Mouse (Mus musculus) spleen, embryonic (tissue): ENCODE measurements around the gene Pitpnm1.

Experiments used
- CTCF ChIA-PET: fragments of 350-600 bp; sonication (Branson Sonifier 250); formaldehyde crosslinking; loops from one replicate; lab custom pipeline; 2022; lab: Charles Lee

Gene Pitpnm1

GRCm38 (mm10) chr19:4094348-4094747 is 5.5 kb upstream of the Pitpnm1 start:
- CTCF ChIA-PET, result interaction anchor here (0.9 kb wide), 1 partner anchor 45 kb away, joined by 6 read pairs; no protein-coding TSS in a partner anchor

GRCm38 (mm10) chr19:4094774-4095303 is 5.0 kb upstream of the Pitpnm1 start:
- CTCF ChIA-PET, result interaction anchor here (0.9 kb wide), 1 partner anchor 46 kb away, joined by 6 read pairs; no protein-coding TSS in a partner anchor

- CTCF ChIA-PET, result interaction anchor here (0.6 kb wide), 1 partner anchor 50 kb away, joined by 6 read pairs; the partner anchor contains the start of gene Gstp2
Observed at GRCm38 (mm10) chr19:4095802-4096201, 4.0 kb upstream of the Pitpnm1 start.

- CTCF ChIA-PET, result interaction anchor here (1.0 kb wide), 1 partner anchor 41 kb away, joined by 3 read pairs; no protein-coding TSS in a partner anchor
Observed at GRCm38 (mm10) chr19:4096642-4097440, 3.0 kb upstream of the Pitpnm1 start, which contains the start of gene Cdk2ap2. Gene Cdk2ap2, plus strand, starts transcription at chr19:4097182.

- CTCF ChIA-PET, result interaction anchor here (1.0 kb wide), 1 partner anchor 40 kb away, joined by 3 read pairs; no protein-coding TSS in a partner anchor
Observed at GRCm38 (mm10) chr19:4097441-4097825, 2.4 kb upstream of the Pitpnm1 start.

GRCm38 (mm10) chr19:4098426-4098825 is 1.4 kb upstream of the Pitpnm1 start:
- CTCF ChIA-PET, result interaction anchor here (0.7 to 1.1 kb wide), 2 partner anchors 131 to 389 kb away, joined by 3 to 6 read pairs; no protein-coding TSS in a partner anchor

- CTCF ChIA-PET, result interaction anchor here (0.7 to 1.1 kb wide), 3 partner anchors 118 to 716 kb away, joined by 5 to 8 read pairs (median 6); no protein-coding TSS in a partner anchor
Observed at GRCm38 (mm10) chr19:4099056-4099455, 742 bp upstream of the Pitpnm1 start.

- CTCF ChIA-PET, result no interaction called here
Observed at GRCm38 (mm10) chr19:4100718-4101261, 992 bp downstream of the Pitpnm1 start.

GRCm38 (mm10) chr19:4101466-4101865 is 1.7 kb downstream of the Pitpnm1 start:
- CTCF ChIA-PET, result no interaction called here

GRCm38 (mm10) chr19:4102049-4102448 is 2.3 kb downstream of the Pitpnm1 start:
- CTCF ChIA-PET, result no interaction called here

- CTCF ChIA-PET, result no interaction called here
Observed at GRCm38 (mm10) chr19:4102626-4103025, 2.8 kb downstream of the Pitpnm1 start.

- CTCF ChIA-PET, result no interaction called here
Observed at GRCm38 (mm10) chr19:4103294-4103693, 3.5 kb downstream of the Pitpnm1 start.

GRCm38 (mm10) chr19:4103792-4104191 is 4.0 kb downstream of the Pitpnm1 start:
- CTCF ChIA-PET, result interaction anchor here (0.7 kb wide), 2 partner anchors 59 to 122 kb away, joined by 3 read pairs; no protein-coding TSS in a partner anchor

GRCm38 (mm10) chr19:4104675-4105194 is 4.9 kb downstream of the Pitpnm1 start:
- CTCF ChIA-PET, result interaction anchor here (0.7 kb wide), 2 partner anchors 58 to 121 kb away, joined by 3 read pairs; no protein-coding TSS in a partner anchor

- CTCF ChIA-PET, result no interaction called here
Observed at GRCm38 (mm10) chr19:4106654-4107053, 6.9 kb downstream of the Pitpnm1 start.

GRCm38 (mm10) chr19:4108535-4108934 is 8.7 kb downstream of the Pitpnm1 start:
- CTCF ChIA-PET, result no interaction called here

GRCm38 (mm10) chr19:4112063-4112960 is 12.5 kb downstream of the Pitpnm1 start:
- CTCF ChIA-PET, result interaction anchor here (0.6 kb wide), 1 partner anchor 137 kb away, joined by 3 read pairs; no protein-coding TSS in a partner anchor

GRCm38 (mm10) chr19:4113186-4113805 is 13.5 kb downstream of the Pitpnm1 start:
- CTCF ChIA-PET, result no interaction called here

- CTCF ChIA-PET, result interaction anchor here (1.0 kb wide), 1 partner anchor 94 kb away, joined by 3 read pairs; no protein-coding TSS in a partner anchor
Observed at GRCm38 (mm10) chr19:4113806-4114230, 14.0 kb downstream of the Pitpnm1 start.

- CTCF ChIA-PET, result interaction anchor here (1.0 kb wide), 1 partner anchor 93 kb away, joined by 3 read pairs; no protein-coding TSS in a partner anchor
Observed at GRCm38 (mm10) chr19:4114551-4114950, 14.8 kb downstream of the Pitpnm1 start.
